Mouse (Mus musculus): ENCODE measurements around the gene Armt1.

GRCm38 (mm10) chr10:4492909-4493308 lies 60.6 kb downstream of the Armt1 start:
- TF ChIP-seq CTCF (IDR thresholded peaks at IDR 0.05; ENCODE audit: extremely low read depth, insufficient read depth, insufficient read length, insufficient replicate concordance) = no peak
- no peak for TF ChIP-seq POLR2A (IDR thresholded peaks at IDR 0.05; ENCODE audit: low read depth, low read length)

Data from spleen, adult 2 months (tissue).